Mouse (Mus musculus): ENCODE results near the gene Orm3. TPM values are rescaled to one million over a fixed set of nuclear protein-coding genes. Genes with fewer than 3 reads are reported as not detected.
A peak's percentile ranks its signal among the peaks of the same experiment; 100 is the strongest.
"Not testable (repeated sequence)": the region's sequence is repeated elsewhere in the genome, so short reads cannot be mapped to it uniquely, and the experiment has no call there.

The Orm3 gene
- polyA plus RNA-seq, 2 experiments, result not detected

DNA sequence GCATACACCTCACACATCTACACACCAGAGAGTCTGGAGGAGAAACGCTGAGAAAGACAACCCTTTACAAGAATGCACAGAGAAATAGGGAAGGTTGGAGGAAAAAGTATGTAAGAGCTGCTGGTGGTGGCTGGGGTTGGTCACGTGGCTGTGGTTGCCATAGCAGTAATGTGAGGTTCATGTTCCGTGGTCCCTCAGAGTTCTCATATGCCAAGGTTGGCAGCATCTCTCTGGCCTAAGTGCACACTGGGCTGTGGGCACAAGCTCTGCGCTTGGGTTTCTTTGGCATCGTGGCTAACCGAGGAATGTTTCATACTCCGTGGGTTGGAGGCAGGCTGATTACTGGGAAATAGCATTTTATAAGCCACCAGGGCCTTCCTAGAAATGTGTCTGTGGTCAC, 44.5 kb upstream of the Orm3 start:
- Histone ChIP-seq H3K9me3 (ENCODE audit: control insufficient read depth, low read length) (no peaks in the 10 kb centered on the region), H3K4me3 (ENCODE audit: insufficient read depth in 1 of 2, low read depth in 2 of 2, low read length in 2 of 2) (no peak overlapping the region), H3K27me3 (ENCODE audit: control insufficient read depth, insufficient read depth, low read length) (no peaks in the 10 kb centered on the region), H3K4me1 (replicated peaks; ENCODE audit: control insufficient read depth in 2 of 2, insufficient read depth in 2 of 2, low read length in 1 of 2) (no peaks in the 10 kb centered on the region), H3K4me2 (ENCODE audit: low read depth) (no peak overlapping the region), H3K9ac (replicated peaks) (no peak overlapping the region), H3K27ac (no peak overlapping the region), H3K36me3 (replicated peaks; ENCODE audit: control insufficient read depth, insufficient read depth, low read depth) (no peaks in the 10 kb centered on the region)
- 78% methylated on average over 7 of the region's 7 CpGs for WGBS (ENCODE audit: insufficient replicate concordance)
- no peak for ATAC-seq (ENCODE audit: insufficient read depth)
- no peak for DNase-seq (ENCODE audit: low read depth in 3 of 3, low spot score in 3 of 3)
- TF ChIP-seq EP300 (IDR thresholded peaks at IDR 0.05; ENCODE audit: low read depth) (no peak), CTCF (IDR thresholded peaks at IDR 0.05; ENCODE audit: low read depth) (no peak)

DNA sequence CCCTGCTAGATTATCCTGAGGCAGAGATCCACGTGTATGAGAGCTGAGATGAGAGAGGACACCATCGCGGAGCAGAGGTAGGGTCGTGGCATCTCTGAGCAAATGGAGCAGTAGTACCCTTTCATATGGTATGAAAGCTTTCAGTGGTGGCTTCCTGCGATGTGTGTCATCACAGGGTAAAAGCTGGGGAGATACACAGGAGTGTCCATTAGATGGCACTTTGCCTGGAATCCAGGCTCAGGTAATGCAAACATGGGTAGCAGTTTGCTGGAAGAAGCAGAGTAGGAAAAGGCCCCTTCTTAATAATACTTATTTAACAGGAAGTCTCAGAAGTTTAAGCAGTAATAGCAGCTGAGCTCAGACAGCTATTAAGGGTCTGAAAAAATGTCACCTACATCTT, 41.9 kb upstream of the Orm3 start:
- Histone ChIP-seq H3K27ac (no peak overlapping the region), H3K36me3 (replicated peaks; ENCODE audit: control insufficient read depth, insufficient read depth, low read depth) (no peaks in the 10 kb centered on the region), H3K4me3 (ENCODE audit: insufficient read depth in 1 of 2, low read depth in 2 of 2, low read length in 2 of 2) (no peak overlapping the region), H3K9ac (replicated peaks) (no peak overlapping the region), H3K27me3 (ENCODE audit: control insufficient read depth, insufficient read depth, low read length) (no peaks in the 10 kb centered on the region), H3K4me2 (ENCODE audit: low read depth) (no peak overlapping the region), H3K9me3 (ENCODE audit: control insufficient read depth, low read length) (no peaks in the 10 kb centered on the region), H3K4me1 (replicated peaks; ENCODE audit: control insufficient read depth in 2 of 2, insufficient read depth in 2 of 2, low read length in 1 of 2) (no peaks in the 10 kb centered on the region)
- WGBS (ENCODE audit: insufficient replicate concordance), result 58% methylated on average over 5 of the region's 5 CpGs
- no peak for ATAC-seq (ENCODE audit: insufficient read depth)
- DNase-seq (ENCODE audit: low read depth in 3 of 3, low spot score in 3 of 3), result no peak
- no peak for TF ChIP-seq EP300 (IDR thresholded peaks at IDR 0.05; ENCODE audit: low read depth)

DNA sequence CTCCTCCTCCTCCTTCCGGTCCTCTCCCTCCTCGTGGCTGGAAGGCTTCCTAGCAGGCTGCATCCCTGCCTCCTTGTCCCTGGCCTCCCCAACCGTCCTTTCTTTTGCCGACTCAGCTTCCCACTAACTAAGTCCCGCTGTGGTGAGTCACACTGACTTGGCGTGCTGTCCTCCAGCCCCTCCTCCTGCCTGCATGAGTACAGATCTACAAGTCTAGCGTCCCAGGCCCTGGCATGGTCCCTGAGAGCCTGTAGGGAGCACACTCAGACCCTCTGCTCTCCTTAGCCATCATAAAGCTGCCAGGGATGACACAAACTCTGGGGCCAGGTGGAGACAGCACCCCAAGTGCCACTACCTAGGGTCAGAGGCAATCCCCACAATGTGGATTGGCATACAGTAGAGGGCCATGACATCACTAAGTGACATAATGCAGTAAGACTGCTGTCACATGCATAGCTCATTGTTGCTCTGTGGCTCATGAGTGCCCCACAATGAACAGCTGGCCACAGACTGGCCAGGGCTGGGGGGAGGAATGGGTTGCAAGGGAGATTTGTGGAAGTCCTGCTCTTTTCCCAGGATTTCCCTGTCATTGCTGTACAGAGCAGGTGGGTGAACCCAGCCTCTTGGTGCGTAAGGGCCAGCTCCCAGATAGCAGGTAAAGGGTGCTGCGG, 39.8 kb upstream of the Orm3 start:
- ATAC-seq (ENCODE audit: insufficient read depth) (no peak), DNase-seq (ENCODE audit: low read depth in 3 of 3, low spot score in 3 of 3) (no peak)
- Histone ChIP-seq H3K36me3 (replicated peaks; ENCODE audit: control insufficient read depth, insufficient read depth, low read depth) (no peaks in the 10 kb centered on the region), H3K9me3 (ENCODE audit: control insufficient read depth, low read length) (no peaks in the 10 kb centered on the region), H3K27ac (no peak overlapping the region), H3K9ac (replicated peaks) (no peak overlapping the region), H3K27me3 (ENCODE audit: control insufficient read depth, insufficient read depth, low read length) (no peaks in the 10 kb centered on the region), H3K4me1 (replicated peaks; ENCODE audit: control insufficient read depth in 2 of 2, insufficient read depth in 2 of 2, low read length in 1 of 2) (no peaks in the 10 kb centered on the region), H3K4me2 (ENCODE audit: low read depth) (no peak overlapping the region), H3K4me3 (ENCODE audit: insufficient read depth in 1 of 2, low read depth in 2 of 2, low read length in 2 of 2) (no peak overlapping the region)
- TF ChIP-seq EP300 (IDR thresholded peaks at IDR 0.05; ENCODE audit: low read depth) (no peak), CTCF (IDR thresholded peaks at IDR 0.05; ENCODE audit: low read depth) (no peak)
- WGBS (ENCODE audit: insufficient replicate concordance), result 48% methylated on average over 9 of the region's 9 CpGs

DNA sequence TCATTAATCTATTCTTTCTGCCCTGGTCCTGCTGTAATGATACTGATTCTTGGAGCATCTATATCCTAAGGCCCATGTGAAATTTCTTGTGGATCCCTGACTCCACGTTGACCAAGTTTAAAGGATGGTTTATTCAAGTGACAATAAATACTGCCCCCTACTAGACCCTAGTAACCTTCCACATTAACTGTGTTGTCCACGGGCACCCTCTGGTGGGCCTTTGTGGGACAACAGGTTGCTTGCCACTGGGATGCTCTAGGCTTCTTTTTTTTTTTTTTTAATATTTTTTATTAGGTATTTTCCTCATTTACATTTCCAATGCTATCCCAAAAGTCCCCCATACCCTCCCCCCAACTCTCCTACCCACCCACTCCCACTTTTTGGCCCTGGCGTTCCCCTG, 36.4 kb upstream of the Orm3 start:
- H3K4me2 ChIP-seq (ENCODE audit: low read depth); H3K27me3 ChIP-seq (ENCODE audit: control insufficient read depth, insufficient read depth, low read length); H3K4me3 ChIP-seq (ENCODE audit: insufficient read depth in 1 of 2, low read depth in 2 of 2, low read length in 2 of 2); H3K9ac ChIP-seq (replicated peaks); ATAC-seq (ENCODE audit: insufficient read depth); H3K9me3 ChIP-seq (ENCODE audit: control insufficient read depth, low read length); H3K4me1 ChIP-seq (replicated peaks; ENCODE audit: control insufficient read depth in 2 of 2, insufficient read depth in 2 of 2, low read length in 1 of 2); H3K27ac ChIP-seq; DNase-seq (ENCODE audit: low read depth in 3 of 3, low spot score in 3 of 3); H3K36me3 ChIP-seq (replicated peaks; ENCODE audit: control insufficient read depth, insufficient read depth, low read depth): not testable (repeated sequence)
- peak; percentile 62 for TF ChIP-seq CTCF (IDR thresholded peaks at IDR 0.05; ENCODE audit: low read depth)
- WGBS (ENCODE audit: insufficient replicate concordance), result 14% methylated on average over 3 of the region's 3 CpGs

DNA sequence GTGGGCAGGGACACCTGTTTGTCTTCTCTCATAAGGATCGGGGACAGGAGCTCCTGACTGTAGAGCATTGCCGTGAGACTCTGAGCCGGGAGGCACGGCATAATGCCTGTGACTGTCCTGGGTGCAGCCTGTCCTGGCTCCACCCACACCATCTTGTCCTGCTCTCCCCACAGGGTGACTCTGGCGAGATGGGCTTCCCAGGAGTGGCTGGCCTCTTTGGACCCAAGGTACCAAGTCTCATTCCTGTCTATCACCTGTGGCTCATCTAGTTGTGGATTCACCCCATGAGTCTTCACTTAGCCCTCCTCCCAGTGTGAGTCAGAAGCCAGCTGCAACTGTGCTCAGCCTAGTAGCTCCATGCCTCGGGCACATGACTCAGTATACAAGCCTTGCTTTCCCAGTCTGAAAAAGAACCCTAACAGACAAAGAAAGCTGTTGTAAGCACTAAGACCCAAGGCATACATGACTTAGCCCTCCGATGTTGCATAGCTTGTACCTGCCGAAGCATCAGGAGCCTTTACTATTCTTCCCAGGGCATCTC, 32.6 kb upstream of the Orm3 start:
- no peak for DNase-seq (ENCODE audit: low read depth in 3 of 3, low spot score in 3 of 3)
- TF ChIP-seq CTCF (IDR thresholded peaks at IDR 0.05; ENCODE audit: low read depth) (no peak), EP300 (IDR thresholded peaks at IDR 0.05; ENCODE audit: low read depth) (no peak)
- Histone ChIP-seq H3K36me3 (replicated peaks; ENCODE audit: control insufficient read depth, insufficient read depth, low read depth) (no peaks in the 10 kb centered on the region), H3K9me3 (ENCODE audit: control insufficient read depth, low read length) (no peaks in the 10 kb centered on the region), H3K27ac (no peak overlapping the region), H3K4me1 (replicated peaks; ENCODE audit: control insufficient read depth in 2 of 2, insufficient read depth in 2 of 2, low read length in 1 of 2) (no peaks in the 10 kb centered on the region), H3K9ac (replicated peaks) (no peak overlapping the region), H3K4me2 (ENCODE audit: low read depth) (no peak overlapping the region), H3K27me3 (ENCODE audit: control insufficient read depth, insufficient read depth, low read length) (no peaks in the 10 kb centered on the region), H3K4me3 (ENCODE audit: insufficient read depth in 1 of 2, low read depth in 2 of 2, low read length in 2 of 2) (no peak overlapping the region)
- ATAC-seq (ENCODE audit: insufficient read depth), result no peak
- 61% methylated on average over 8 of the region's 8 CpGs for WGBS (ENCODE audit: insufficient replicate concordance)
